Mouse (Mus musculus): ENCODE measurements around the gene Sirt7. TPM values are rescaled to one million over a fixed set of nuclear protein-coding genes. Genes with fewer than 3 reads are reported as not detected.
A peak's percentile ranks its signal among the peaks of the same experiment; 100 is the strongest.

The Sirt7 gene
- total and polyA plus RNA-seq, 3 experiments = 72.3 to 78.2 TPM; not detected in 1

GRCm38 (mm10) chr11:120634810-120635209 is 9.8 kb upstream of the Sirt7 start:
- peaks cover 0 to 37% of the 10 kb centered on the region in 2 experiments; a peak in 2 of 4 replicates for H3K36me3 ChIP-seq (ENCODE audit: control insufficient read depth in 1 of 2, insufficient read depth in 2 of 2, low read length in 2 of 2)
- peaks cover 25 to 43% of the 10 kb centered on the region in 2 experiments for H3K4me1 ChIP-seq (ENCODE audit: control insufficient read depth in 1 of 2, insufficient read depth in 2 of 2, low read length in 2 of 2)
- no peaks in the 10 kb centered on the region for H3K9me3 ChIP-seq (replicated peaks; ENCODE audit: insufficient read depth, low read length)
- TF ChIP-seq BHLHE40 (IDR thresholded peaks at IDR 0.05; ENCODE audit: borderline replicate concordance, low read depth, low read length) = no peak
- TF ChIP-seq TBP (IDR thresholded peaks at IDR 0.05; ENCODE audit: low read depth, low read length) = no peak
- no peak for TF ChIP-seq ZMIZ1 (IDR thresholded peaks at IDR 0.05; ENCODE audit: low read depth, low read length)
- TF ChIP-seq EP300 (IDR thresholded peaks at IDR 0.05; ENCODE audit: low read depth in 1 of 2, low read length in 2 of 2) = no peak
- no peak for TF ChIP-seq MAZ (IDR thresholded peaks at IDR 0.05; ENCODE audit: low read depth, low read length)
- TF ChIP-seq CHD1 (IDR thresholded peaks at IDR 0.05; ENCODE audit: low read depth, low read length) = no peak
- TF ChIP-seq ZC3H11A (IDR thresholded peaks at IDR 0.05; ENCODE audit: low read depth, low read length) = no peak
- no peak for TF ChIP-seq MEF2A (IDR thresholded peaks at IDR 0.05; ENCODE audit: extremely low read depth, insufficient replicate concordance, low read depth, low read length, poor library complexity, severe bottlenecking)
- no peak for TF ChIP-seq GABPA (IDR thresholded peaks at IDR 0.05; ENCODE audit: low read depth, low read length)
- H3K79me2 ChIP-seq (ENCODE audit: control insufficient read depth, insufficient read depth, low read length, poor library complexity) = peaks cover 41% of the 10 kb centered on the region
- H3K27ac ChIP-seq (ENCODE audit: control insufficient read depth, low read depth, low read length) = no peak overlapping the region
- peak; percentile 24 for DNase-seq (ENCODE audit: low read depth, low spot score)
- no peak overlapping the region for H3K4me3 ChIP-seq (ENCODE audit: control insufficient read depth in 1 of 2, insufficient read depth in 1 of 2, low read depth in 2 of 2, low read length in 2 of 2)
- H3K9ac ChIP-seq (ENCODE audit: control insufficient read depth, low read depth, low read length, poor library complexity, severe bottlenecking) = no peak overlapping the region
- no peaks in the 10 kb centered on the region for H3K27me3 ChIP-seq (ENCODE audit: control insufficient read depth in 1 of 2, insufficient read depth in 2 of 2, low read length in 2 of 2)

- Histone ChIP-seq H3K27me3 (ENCODE audit: control insufficient read depth in 1 of 2, insufficient read depth in 2 of 2, low read length in 2 of 2) (no peaks in the 10 kb centered on the region), H3K27ac (ENCODE audit: control insufficient read depth, low read depth, low read length) (peak within 1 kb of the TSS; percentile 78), H3K79me2 (ENCODE audit: control insufficient read depth, insufficient read depth, low read length, poor library complexity) (peaks cover 51% of the 10 kb centered on the region), H3K9ac (ENCODE audit: control insufficient read depth, low read depth, low read length, poor library complexity, severe bottlenecking) (peak within 1 kb of the TSS; percentile 98), H3K36me3 (ENCODE audit: control insufficient read depth in 1 of 2, insufficient read depth in 2 of 2, low read length in 2 of 2) (peaks cover 3 to 39% of the 10 kb centered on the region in 2 experiments; a peak in 3 of 4 replicates), H3K4me1 (ENCODE audit: control insufficient read depth in 1 of 2, insufficient read depth in 2 of 2, low read length in 2 of 2) (peaks cover 26 to 48% of the 10 kb centered on the region in 2 experiments), H3K9me3 (replicated peaks; ENCODE audit: insufficient read depth, low read length) (no peaks in the 10 kb centered on the region), H3K4me3 (ENCODE audit: control insufficient read depth in 1 of 2, insufficient read depth in 1 of 2, low read depth in 2 of 2, low read length in 2 of 2) (peak within 1 kb of the TSS; percentile 79 to 87)
- peak; percentile 99 for DNase-seq (ENCODE audit: low read depth, low spot score)
- TF ChIP-seq RAD21 (IDR thresholded peaks at IDR 0.05; ENCODE audit: low read depth, low read length) (no peak), CHD2 (IDR thresholded peaks at IDR 0.05; ENCODE audit: low read length) (peak; percentile 93), POLR2AphosphoS5 (IDR thresholded peaks at IDR 0.05; ENCODE audit: borderline replicate concordance, low read depth, low read length) (no peak), MEF2A (IDR thresholded peaks at IDR 0.05; ENCODE audit: extremely low read depth, insufficient replicate concordance, low read depth, low read length, poor library complexity, severe bottlenecking) (no peak), USF1 (IDR thresholded peaks at IDR 0.05; ENCODE audit: low read depth, low read length) (peak; percentile 98), MXI1 (IDR thresholded peaks at IDR 0.05; ENCODE audit: low read depth, low read length) (peak; percentile 91), ZKSCAN1 (IDR thresholded peaks at IDR 0.05; ENCODE audit: low read depth, low read length) (no peak), MAFK (IDR thresholded peaks at IDR 0.05; ENCODE audit: borderline replicate concordance, low read depth, low read length) (no peak), ETS1 (IDR thresholded peaks at IDR 0.05; ENCODE audit: low read depth, low read length) (peak; percentile 52; the same call in 1 of the 2 replicates), HCFC1 (IDR thresholded peaks at IDR 0.05; ENCODE audit: low read depth, low read length) (peak; percentile 82), SMC3 (IDR thresholded peaks at IDR 0.05; ENCODE audit: low read depth, low read length) (no peak), ZC3H11A (IDR thresholded peaks at IDR 0.05; ENCODE audit: low read depth, low read length) (no peak), ELF1 (IDR thresholded peaks at IDR 0.05; ENCODE audit: low read depth, low read length) (peak; percentile 74), BHLHE40 (IDR thresholded peaks at IDR 0.05; ENCODE audit: borderline replicate concordance, low read depth, low read length) (peak; percentile 27; the same call in 1 of the 2 replicates), POLR2A (IDR thresholded peaks at IDR 0.05; ENCODE audit: control insufficient read depth in 1 of 2, insufficient read depth in 1 of 2, low read depth in 1 of 2, low read length in 2 of 2, poor library complexity in 1 of 2) (peak in 1 of 2 experiments; percentile 87; a peak in 3 of 4 replicates), POLR2AphosphoS2 (IDR thresholded peaks at IDR 0.05; ENCODE audit: low read length) (no peak), MAZ (IDR thresholded peaks at IDR 0.05; ENCODE audit: low read depth, low read length) (no peak), ZMIZ1 (IDR thresholded peaks at IDR 0.05; ENCODE audit: low read depth, low read length) (no peak), TBP (IDR thresholded peaks at IDR 0.05; ENCODE audit: low read depth, low read length) (0 out of 2 replicates have a peak, but pooled peaks have one; percentile 25), NELFE (IDR thresholded peaks at IDR 0.05; ENCODE audit: low read depth, low read length) (peak; percentile 65; the same call in 1 of the 2 replicates), USF2 (IDR thresholded peaks at IDR 0.05; ENCODE audit: borderline replicate concordance in 1 of 2, insufficient read depth in 1 of 2, low read depth in 1 of 2, low read length in 2 of 2) (peak; percentile 81 to 94; a peak in 3 of 4 replicates), CTCF (IDR thresholded peaks at IDR 0.05 in 2 of 3, conservative IDR thresholded peaks at IDR 0.05 in 1 of 3; ENCODE audit: control insufficient read depth in 1 of 3, insufficient read depth in 1 of 3, low read depth in 2 of 3, low read length in 3 of 3, poor library complexity in 1 of 3, severe bottlenecking in 1 of 3) (0 out of 6 replicates have a peak, but pooled peaks of 1 of the 3 experiments have one; percentile 2), UBTF (IDR thresholded peaks at IDR 0.05; ENCODE audit: borderline replicate concordance, insufficient read depth, low read depth, low read length) (no peak), CHD1 (IDR thresholded peaks at IDR 0.05; ENCODE audit: low read depth, low read length) (no peak)
Measured at GRCm38 (mm10) chr11:120633520-120634343, 8.7 kb upstream of the Sirt7 start, which contains the start of gene Mafg. TSS of gene Mafg (minus strand) at chr11:120633600.

Data from MEL (cell line).